Mouse (Mus musculus): ENCODE results near the gene Eif2b3. TPM values are rescaled to one million over a fixed set of nuclear protein-coding genes. Genes with fewer than 3 reads are reported as not detected.

Eif2b3 gene
- polyA plus RNA-seq, 1 experiment from 2014 or later, result 45.7 TPM

GRCm38 (mm10) chr4:116995131-116995797 lies 23.9 kb upstream of the Eif2b3 start, which contains the start of gene Hectd3:
Gene Hectd3, plus strand, starts transcription at chr4:116995317.
- Histone ChIP-seq H3K27me3 (ENCODE audit: control insufficient read depth, insufficient read depth, low read length) (no peaks in the 10 kb centered on the region), H3K4me2 (ENCODE audit: low read depth, low read length, severe bottlenecking) (peak within 1 kb of the TSS; percentile 98), H3K27ac (ENCODE audit: low read depth, low read length) (peak within 1 kb of the TSS; percentile 57; the same call in 1 of the 2 replicates), H3K36me3 (ENCODE audit: control insufficient read depth, insufficient read depth, low read length) (no peaks in the 10 kb centered on the region), H3K9ac (ENCODE audit: low read length) (peak within 1 kb of the TSS; percentile 77), H3K9me3 (ENCODE audit: control insufficient read depth, low read length) (no peaks in the 10 kb centered on the region), H3K4me1 (replicated peaks; ENCODE audit: control insufficient read depth, insufficient read depth, low read length) (peaks cover 14% of the 10 kb centered on the region), H3K4me3 (ENCODE audit: low read depth, low read length) (peak within 1 kb of the TSS; percentile 90)
- DNase-seq (ENCODE audit: low spot score) (peak; percentile 82), ATAC-seq (replicated peaks; ENCODE audit: low FRiP score) (peak; percentile 63)
- under 1% methylated on average over 58 of the region's 58 CpGs for WGBS

GRCm38 (mm10) chr4:116995798-116996135 lies 23.4 kb upstream of the Eif2b3 start:
- Histone ChIP-seq H3K27me3 (ENCODE audit: control insufficient read depth, insufficient read depth, low read length) (no peaks in the 10 kb centered on the region), H3K9ac (ENCODE audit: low read length) (peak overlapping the region; percentile 77), H3K9me3 (ENCODE audit: control insufficient read depth, low read length) (no peaks in the 10 kb centered on the region), H3K4me1 (replicated peaks; ENCODE audit: control insufficient read depth, insufficient read depth, low read length) (peaks cover 14% of the 10 kb centered on the region), H3K4me3 (ENCODE audit: low read depth, low read length) (peak overlapping the region; percentile 90), H3K36me3 (ENCODE audit: control insufficient read depth, insufficient read depth, low read length) (no peaks in the 10 kb centered on the region), H3K27ac (ENCODE audit: low read depth, low read length) (no peak overlapping the region), H3K4me2 (ENCODE audit: low read depth, low read length, severe bottlenecking) (peak overlapping the region; percentile 98)
- under 1% methylated on average over 16 of the region's 16 CpGs for WGBS
- no peak for ATAC-seq (replicated peaks; ENCODE audit: low FRiP score)
- peak; percentile 68 for DNase-seq (ENCODE audit: low spot score)

GRCm38 (mm10) chr4:116999513-117000154 lies 19.6 kb upstream of the Eif2b3 start:
- Histone ChIP-seq H3K27me3 (ENCODE audit: control insufficient read depth, insufficient read depth, low read length) (no peaks in the 10 kb centered on the region), H3K9me3 (ENCODE audit: control insufficient read depth, low read length) (no peaks in the 10 kb centered on the region), H3K9ac (ENCODE audit: low read length) (no peak overlapping the region), H3K4me1 (replicated peaks; ENCODE audit: control insufficient read depth, insufficient read depth, low read length) (peaks cover 9% of the 10 kb centered on the region; the same call in 1 of the 2 replicates), H3K4me2 (ENCODE audit: low read depth, low read length, severe bottlenecking) (no peak overlapping the region), H3K4me3 (ENCODE audit: low read depth, low read length) (no peak overlapping the region), H3K36me3 (ENCODE audit: control insufficient read depth, insufficient read depth, low read length) (no peaks in the 10 kb centered on the region), H3K27ac (ENCODE audit: low read depth, low read length) (no peak overlapping the region)
- WGBS, result 92% methylated on average over 17 of the region's 17 CpGs
- ATAC-seq (replicated peaks; ENCODE audit: low FRiP score), result no peak
- DNase-seq (ENCODE audit: low spot score), result peak; percentile 48

DNA sequence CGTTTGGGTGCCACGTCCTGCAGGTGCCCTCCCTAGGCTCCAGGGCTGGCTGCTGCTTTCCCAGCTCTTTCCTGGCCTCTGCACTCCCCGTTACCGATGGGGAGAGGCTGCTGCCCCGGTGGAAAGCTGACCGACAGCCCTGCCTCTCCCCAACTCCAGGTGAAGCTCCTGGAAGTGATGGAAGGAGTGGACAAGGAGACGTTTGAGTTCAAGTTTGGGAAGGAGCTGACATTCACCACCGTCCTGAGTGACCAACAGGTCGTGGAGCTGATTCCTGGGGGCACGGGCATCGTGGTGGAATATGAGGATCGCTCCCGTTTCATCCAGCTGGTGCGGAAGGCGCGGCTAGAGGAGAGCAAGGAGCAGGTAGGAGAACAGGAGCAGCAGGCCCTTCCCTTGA lies 17.2 kb upstream of the Eif2b3 start:
- Histone ChIP-seq H3K4me3 (ENCODE audit: low read depth, low read length) (no peak overlapping the region), H3K4me2 (ENCODE audit: low read depth, low read length, severe bottlenecking) (no peak overlapping the region), H3K36me3 (ENCODE audit: control insufficient read depth, insufficient read depth, low read length) (no peaks in the 10 kb centered on the region), H3K9me3 (ENCODE audit: control insufficient read depth, low read length) (no peaks in the 10 kb centered on the region), H3K27ac (ENCODE audit: low read depth, low read length) (no peak overlapping the region), H3K27me3 (ENCODE audit: control insufficient read depth, insufficient read depth, low read length) (no peaks in the 10 kb centered on the region), H3K4me1 (replicated peaks; ENCODE audit: control insufficient read depth, insufficient read depth, low read length) (no peaks in the 10 kb centered on the region; the same call in 1 of the 2 replicates), H3K9ac (ENCODE audit: low read length) (no peak overlapping the region)
- DNase-seq (ENCODE audit: low spot score) (no peak), ATAC-seq (replicated peaks; ENCODE audit: low FRiP score) (no peak)
- WGBS, result 93% methylated on average over 16 of the region's 16 CpGs

DNA sequence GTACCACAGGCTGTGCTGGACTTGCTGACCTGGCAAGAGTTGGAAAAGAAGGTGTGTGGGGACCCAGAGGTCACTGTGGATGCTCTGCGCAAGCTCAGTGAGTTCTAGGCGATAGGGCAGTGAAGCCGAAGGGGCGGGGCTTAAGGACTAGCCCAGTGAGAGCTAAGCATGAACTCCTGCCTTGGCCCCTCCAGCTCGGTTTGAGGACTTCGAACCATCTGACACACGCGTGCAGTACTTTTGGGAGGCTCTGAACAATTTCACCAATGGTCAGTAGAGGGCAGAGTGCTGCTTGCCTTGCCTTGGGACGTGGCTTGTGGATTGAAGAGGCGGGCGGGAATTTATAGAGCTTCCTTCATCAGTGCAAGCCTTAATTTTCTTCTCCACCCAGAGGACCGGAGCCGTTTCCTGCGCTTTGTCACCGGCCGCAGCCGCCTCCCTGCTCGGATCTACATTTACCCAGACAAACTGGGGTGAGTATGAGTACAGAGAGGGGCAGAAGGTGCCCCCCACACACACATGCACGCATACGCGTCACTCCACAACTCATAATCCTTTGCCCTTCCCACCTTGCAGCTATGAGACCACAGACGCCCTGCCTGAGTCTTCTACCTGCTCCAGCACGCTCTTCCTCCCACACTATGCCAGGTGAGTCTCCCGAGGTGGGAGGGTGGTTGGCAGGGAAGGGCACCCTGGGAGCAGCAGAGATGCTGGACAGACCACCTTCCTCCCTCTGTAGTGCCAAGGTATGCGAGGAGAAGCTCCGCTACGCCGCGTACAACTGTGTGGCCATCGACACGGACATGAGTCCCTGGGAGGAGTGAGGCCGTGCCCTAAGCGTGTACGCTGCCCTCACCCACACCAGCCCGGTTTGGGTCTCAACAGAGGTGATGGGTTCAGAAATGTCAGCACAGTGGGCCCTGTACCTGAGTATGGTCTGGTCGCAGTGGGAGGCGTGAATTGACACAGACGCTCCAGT lies 16.4 kb upstream of the Eif2b3 start:
- Histone ChIP-seq H3K36me3 (ENCODE audit: control insufficient read depth, insufficient read depth, low read length) (no peaks in the 10 kb centered on the region), H3K27me3 (ENCODE audit: control insufficient read depth, insufficient read depth, low read length) (no peaks in the 10 kb centered on the region), H3K27ac (ENCODE audit: low read depth, low read length) (no peak overlapping the region), H3K4me3 (ENCODE audit: low read depth, low read length) (no peak overlapping the region), H3K4me2 (ENCODE audit: low read depth, low read length, severe bottlenecking) (no peak overlapping the region), H3K9me3 (ENCODE audit: control insufficient read depth, low read length) (no peaks in the 10 kb centered on the region), H3K9ac (ENCODE audit: low read length) (peak overlapping the region; percentile 14; the same call in 1 of the 2 replicates), H3K4me1 (replicated peaks; ENCODE audit: control insufficient read depth, insufficient read depth, low read length) (no peaks in the 10 kb centered on the region; the same call in 1 of the 2 replicates)
- ATAC-seq (replicated peaks; ENCODE audit: low FRiP score) (peak; percentile 51; the same call in 1 of the 2 replicates), DNase-seq (ENCODE audit: low spot score) (peak; percentile 78)
- 56% methylated on average over 38 of the region's 38 CpGs for WGBS

GRCm38 (mm10) chr4:117004649-117005048 lies 14.6 kb upstream of the Eif2b3 start:
- 91% methylated on average over 4 of the region's 4 CpGs for WGBS

DNA sequence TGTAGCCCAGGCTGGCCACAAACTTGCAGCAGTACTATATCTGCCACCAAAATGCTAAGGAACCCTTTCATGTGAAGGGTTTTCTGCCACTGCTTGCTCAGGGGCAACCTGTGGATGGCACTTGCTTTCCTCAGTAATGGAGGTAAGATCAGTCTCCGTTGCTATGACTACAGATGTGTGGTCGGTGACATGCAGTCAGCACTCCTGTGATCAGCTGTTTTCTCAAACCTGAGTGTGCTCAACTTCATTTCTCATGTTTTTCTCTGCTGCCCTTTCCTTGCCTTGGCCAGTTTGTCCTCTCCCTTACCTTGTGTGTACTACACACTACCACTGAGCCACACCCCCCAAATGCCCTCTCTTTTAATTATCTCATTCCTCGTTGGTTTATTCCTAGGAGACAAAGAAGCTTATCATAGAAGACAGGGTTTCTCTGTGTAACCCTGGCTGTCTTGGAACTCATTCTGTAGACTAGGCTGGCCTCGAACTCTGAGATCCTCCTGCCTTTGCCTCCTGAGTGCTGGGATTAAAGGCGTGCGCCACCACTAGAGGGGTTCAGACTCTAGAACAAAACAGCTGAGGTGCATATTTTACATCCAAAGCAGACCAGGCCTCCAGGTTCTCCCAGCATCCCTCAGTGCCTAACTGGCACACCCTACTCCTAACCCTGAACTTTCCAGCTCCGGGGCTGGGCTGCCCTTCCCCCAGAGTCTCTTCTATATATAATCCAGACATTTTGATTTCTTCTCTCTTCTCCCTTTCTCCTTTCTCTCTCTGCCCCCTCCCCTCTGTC lies 13.4 kb upstream of the Eif2b3 start:
- DNase-seq (ENCODE audit: low spot score), result peak; percentile 39
- ATAC-seq (replicated peaks; ENCODE audit: low FRiP score), result no peak

More at GRCm38 (mm10) chr4:117004649-117005048, 14.6 kb upstream of the Eif2b3 start:
- H3K4me3 ChIP-seq (ENCODE audit: low read depth, low read length), result no peak overlapping the region
- no peak overlapping the region for H3K4me2 ChIP-seq (ENCODE audit: low read depth, low read length, severe bottlenecking)
- no peaks in the 10 kb centered on the region; the same call in 1 of the 2 replicates for H3K4me1 ChIP-seq (replicated peaks; ENCODE audit: control insufficient read depth, insufficient read depth, low read length)
- H3K27me3 ChIP-seq (ENCODE audit: control insufficient read depth, insufficient read depth, low read length), result no peaks in the 10 kb centered on the region
- H3K36me3 ChIP-seq (ENCODE audit: control insufficient read depth, insufficient read depth, low read length), result no peaks in the 10 kb centered on the region
- H3K9me3 ChIP-seq (ENCODE audit: control insufficient read depth, low read length), result no peaks in the 10 kb centered on the region
- DNase-seq (ENCODE audit: low spot score) (no peak), ATAC-seq (replicated peaks; ENCODE audit: low FRiP score) (no peak)
- H3K27ac ChIP-seq (ENCODE audit: low read depth, low read length), result no peak overlapping the region
- H3K9ac ChIP-seq (ENCODE audit: low read length), result no peak overlapping the region

More for the DNA sequence above, 13.4 kb upstream of the Eif2b3 start:
- Histone ChIP-seq H3K27me3 (ENCODE audit: control insufficient read depth, insufficient read depth, low read length) (no peaks in the 10 kb centered on the region), H3K4me1 (replicated peaks; ENCODE audit: control insufficient read depth, insufficient read depth, low read length) (no peaks in the 10 kb centered on the region; the same call in 1 of the 2 replicates), H3K4me3 (ENCODE audit: low read depth, low read length) (no peak overlapping the region), H3K27ac (ENCODE audit: low read depth, low read length) (no peak overlapping the region), H3K9ac (ENCODE audit: low read length) (no peak overlapping the region), H3K9me3 (ENCODE audit: control insufficient read depth, low read length) (no peaks in the 10 kb centered on the region), H3K4me2 (ENCODE audit: low read depth, low read length, severe bottlenecking) (no peak overlapping the region), H3K36me3 (ENCODE audit: control insufficient read depth, insufficient read depth, low read length) (no peaks in the 10 kb centered on the region)
- 77% methylated on average over 7 of the region's 7 CpGs for WGBS
